Mouse (Mus musculus) layer of hippocampus, postnatal 36 days (tissue): ENCODE results near the gene Tatdn3. TPM values are rescaled to one million over a fixed set of nuclear protein-coding genes. Genes with fewer than 3 reads are reported as not detected.

Experiments
- DNase-seq, 2 experiments: peaks; one replicate each; pipeline ENCODE4 v3.0.0; 2022
- total RNA-seq, 2 experiments: library from RNA; stranded (reverse); gene quantifications; 2 replicates each; pipeline ENCODE4 v1.2.3; 2021

The Tatdn3 gene
- 10 to 100 TPM; 40.4 to 42.4 TPM for total RNA-seq

DNA sequence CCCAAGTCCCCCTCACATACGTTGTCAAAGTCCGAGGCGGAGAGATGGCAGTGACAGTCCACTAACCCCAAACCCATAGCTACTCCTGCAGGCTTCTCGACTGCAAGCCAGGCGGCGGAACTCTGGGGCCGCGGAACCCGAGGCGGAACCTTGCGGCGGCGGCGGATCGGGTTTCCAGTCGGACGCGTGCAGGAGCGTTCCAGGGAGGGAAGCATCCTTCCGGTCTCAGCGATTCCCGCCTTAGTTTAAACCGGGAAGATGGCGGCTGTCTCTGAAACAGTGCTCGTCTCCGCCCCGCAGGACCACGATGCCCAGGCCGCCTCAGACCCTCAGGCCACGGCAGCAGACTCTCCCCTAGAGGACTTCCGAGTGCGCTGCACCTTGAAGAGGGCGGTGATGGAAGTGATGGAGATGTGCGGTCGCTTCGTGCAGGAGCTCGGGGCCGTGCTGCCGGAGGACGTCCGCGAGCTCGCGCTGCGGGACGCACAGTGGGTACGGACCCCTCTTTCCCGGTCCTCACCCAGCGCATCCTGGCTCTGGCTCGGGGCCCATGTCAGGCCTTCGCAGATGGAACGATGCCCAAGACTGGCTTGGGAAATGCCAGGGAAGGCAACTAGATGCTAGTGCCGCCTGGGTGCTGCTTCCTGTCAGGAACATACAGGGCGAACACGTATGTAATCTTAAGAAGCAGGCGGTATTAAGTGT, at the start of gene Tatdn3, which contains the start of gene Nsl1:
Gene Tatdn3 (minus strand): TSS at position 152 of the 705 bp plus-strand sequence.
Gene Nsl1 (plus strand): TSS at position 232 of the 705 bp plus-strand sequence.
- peak; percentile 92 to 94 for DNase-seq

DNA sequence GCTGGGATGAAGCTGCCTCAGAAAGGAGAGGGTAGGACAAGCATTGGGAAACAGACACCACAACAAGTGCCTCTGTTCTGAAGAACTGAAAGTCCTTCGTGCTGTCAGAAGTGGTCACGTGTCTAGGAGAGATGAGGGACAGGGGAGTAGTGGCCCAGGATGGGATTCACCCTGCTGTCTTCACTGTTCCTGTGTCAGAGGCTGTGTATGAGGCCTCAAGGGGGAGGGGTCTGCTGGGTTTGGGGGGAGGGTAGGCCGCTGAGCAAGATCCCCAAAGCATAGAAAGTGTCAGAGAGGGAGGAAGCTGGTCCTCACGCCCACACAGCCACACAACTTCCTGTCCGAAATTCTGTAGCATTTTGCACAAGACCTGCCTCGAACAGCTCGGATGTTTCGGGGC, 48.4 kb upstream of the Tatdn3 start:
- DNase-seq = no peak

DNA sequence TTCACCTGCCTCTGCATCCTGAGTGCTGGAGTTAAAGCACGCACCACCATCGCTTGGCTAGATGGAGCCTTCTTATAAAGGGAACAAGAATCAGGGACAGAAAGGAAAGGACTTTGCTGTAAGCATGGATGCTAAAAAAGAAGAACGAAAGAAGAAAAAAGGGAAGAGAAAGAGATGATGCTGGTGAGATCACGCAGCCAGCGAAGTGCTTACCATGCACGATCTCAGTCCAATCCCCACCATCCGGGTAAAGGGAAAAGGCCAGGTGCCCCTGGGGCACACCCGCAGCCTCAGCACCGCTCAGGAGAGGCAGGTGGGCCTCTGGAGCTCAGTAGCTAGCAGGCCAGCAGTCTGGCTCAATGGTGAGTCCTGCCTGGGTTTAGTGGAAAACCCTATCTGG, 47.2 kb upstream of the Tatdn3 start:
- DNase-seq = no peak

DNA sequence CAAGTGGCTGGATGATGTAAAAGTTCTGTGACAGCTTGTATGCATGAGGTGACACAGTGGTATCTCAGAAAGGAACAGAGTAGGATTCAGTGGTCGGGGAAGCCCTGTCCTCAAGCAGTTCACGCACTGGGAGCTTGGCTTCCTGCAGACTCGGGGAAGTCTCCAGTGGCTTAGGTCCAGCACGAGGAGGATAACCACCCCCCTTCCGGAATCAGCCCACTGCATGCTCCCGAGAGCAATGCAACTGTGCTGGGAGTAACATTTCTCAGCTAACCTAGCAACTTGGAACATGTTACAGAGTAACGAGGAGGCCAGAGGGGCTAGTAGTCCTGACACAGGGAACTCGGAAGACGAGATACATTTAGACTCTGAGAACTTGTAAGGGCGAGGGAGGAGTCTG, 44.6 kb upstream of the Tatdn3 start:
- DNase-seq = no peak

DNA sequence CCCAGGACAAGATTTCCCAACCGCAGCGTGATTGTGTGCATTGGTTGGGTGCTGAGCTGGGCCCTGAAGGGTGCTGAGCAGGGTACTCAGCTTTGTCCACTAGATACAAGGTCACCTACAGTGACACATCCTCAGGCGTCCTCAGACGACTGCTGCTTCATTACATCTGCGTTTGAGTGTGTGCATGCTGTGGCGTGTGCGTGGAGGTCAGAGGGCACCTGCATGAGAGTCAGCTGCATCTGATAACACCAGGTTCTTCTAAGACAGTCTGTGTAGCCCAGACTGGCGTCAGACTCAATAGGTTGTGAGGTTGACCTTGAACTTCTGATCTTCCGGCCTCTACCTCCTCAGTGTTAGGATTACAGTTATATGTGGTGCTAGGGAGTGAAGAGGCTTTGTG, 42.5 kb upstream of the Tatdn3 start:
- DNase-seq = no peak

DNA sequence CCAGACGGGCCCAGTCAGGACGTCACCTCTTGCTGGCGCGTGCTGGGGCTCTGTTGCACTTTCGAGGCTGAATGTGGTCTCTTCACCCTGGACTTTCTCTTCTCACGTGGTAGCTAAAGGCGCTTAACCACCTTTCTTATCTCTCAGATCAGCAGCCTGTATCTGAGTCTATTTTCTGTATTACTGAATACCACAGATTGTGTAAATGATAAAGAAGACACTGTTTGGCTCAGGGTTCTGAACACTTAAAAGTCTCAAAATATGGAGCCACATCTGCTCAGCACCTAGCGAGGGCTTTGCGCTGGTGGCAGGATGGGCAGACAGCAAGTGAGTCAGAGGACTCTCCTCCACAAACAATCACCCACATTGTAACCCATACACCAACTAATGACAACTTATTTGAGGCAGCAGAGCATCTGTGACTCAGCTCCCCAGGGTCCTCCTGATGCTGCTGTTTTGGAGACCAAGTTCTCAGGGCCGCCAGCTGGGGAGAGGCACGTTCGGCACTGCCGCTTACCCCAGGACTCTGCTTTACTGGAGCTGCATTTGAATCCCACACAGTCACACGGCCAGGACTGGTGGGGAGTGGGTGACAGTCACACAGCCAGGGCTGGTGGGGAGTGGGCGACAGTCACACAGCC, 40.1 kb upstream of the Tatdn3 start:
- DNase-seq = no peak

DNA sequence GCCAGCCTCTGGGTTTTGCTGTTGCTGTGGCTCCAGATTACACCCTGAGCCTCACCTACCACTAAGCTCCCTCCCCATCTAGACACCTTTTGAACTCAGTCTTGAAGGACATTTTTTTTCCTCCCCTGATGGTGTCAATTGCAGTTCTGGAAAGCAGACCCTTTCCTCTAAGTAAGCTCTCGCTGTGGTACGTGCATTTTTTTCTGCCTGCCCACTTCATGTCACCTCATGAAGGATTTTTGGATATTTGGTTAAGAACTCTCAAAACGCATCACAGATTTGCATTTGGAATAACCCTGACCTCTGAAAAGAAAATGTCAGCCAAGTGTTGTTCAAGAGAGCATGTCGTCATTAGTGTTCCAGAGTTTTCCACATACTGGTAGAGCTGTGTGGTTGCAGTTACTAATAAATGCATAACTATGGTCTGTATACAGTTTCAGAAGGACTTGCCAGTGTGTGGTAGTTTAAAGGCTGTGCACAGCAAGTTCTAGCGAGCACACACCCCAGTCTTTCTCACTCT, 37.1 kb upstream of the Tatdn3 start:
- no peak for DNase-seq

DNA sequence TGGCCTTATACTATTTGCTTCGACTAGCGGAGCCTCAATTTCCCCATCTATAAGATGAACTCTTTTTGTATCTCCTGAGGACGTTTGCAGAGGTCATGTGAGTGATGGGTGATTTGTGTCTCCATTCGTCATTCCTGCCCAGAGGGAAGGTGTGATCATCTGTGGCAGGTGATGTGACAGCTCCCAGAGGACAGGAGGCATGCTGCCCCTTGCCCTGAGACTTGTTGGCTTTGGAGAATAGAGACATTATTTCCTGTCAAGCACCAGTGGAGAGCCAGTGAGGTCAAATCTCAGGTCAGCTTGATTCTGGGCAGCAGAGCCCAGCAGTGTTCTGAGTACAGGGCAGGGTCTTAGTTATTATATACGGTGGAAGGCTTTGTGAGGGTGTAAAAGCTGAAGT, 36.4 kb upstream of the Tatdn3 start:
- DNase-seq = no peak

DNA sequence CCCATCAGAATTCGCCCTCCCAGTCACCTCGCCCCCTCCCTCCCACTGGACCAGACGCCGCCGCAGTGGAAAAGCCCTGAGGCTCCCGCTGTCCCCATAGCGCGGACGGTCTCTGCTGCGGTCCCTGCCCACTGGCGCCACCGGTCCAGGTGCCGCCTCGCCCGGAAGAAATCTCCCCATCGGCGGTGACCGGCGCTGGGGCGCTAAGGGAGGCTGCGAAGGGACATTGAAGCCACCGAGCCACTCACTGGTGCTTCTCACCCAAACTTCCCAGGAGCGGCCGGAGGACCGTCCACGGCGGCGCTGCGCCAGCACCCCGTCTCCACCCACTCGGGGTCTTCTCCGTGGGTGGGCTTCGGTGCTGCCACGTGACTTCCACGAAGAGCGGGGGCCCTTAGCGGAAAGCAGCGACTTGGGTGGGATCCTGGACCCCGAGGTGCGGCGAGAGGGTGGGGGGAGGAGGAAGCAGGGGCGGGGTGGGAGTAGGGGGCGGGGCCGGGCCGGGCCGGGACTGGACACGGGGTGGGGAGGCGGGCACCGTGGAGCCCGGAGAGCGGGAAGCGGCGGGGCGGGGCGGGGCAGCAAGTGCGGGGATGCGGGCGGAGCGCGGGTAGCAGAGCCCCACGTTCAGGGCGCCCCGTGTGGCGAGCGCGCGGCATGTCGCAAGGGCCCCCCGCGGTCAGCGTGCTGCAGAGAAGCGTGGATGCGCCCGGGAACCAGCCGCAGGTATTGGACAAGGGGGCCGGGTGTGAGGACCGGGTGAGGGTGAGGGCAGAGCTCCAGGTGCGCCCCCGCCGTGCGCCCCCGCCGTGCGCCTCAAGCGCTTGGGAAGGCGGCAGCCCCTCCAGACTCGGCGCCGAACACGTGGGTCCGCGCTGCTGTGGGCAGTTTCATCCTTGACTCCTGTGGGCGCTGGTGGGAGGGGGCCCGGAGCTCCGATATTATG, 35.3 kb upstream of the Tatdn3 start, which contains the start of gene Batf3:
Gene Batf3 (plus strand): TSS at position 46 of the 946 bp plus-strand sequence.
- no peak for DNase-seq

DNA sequence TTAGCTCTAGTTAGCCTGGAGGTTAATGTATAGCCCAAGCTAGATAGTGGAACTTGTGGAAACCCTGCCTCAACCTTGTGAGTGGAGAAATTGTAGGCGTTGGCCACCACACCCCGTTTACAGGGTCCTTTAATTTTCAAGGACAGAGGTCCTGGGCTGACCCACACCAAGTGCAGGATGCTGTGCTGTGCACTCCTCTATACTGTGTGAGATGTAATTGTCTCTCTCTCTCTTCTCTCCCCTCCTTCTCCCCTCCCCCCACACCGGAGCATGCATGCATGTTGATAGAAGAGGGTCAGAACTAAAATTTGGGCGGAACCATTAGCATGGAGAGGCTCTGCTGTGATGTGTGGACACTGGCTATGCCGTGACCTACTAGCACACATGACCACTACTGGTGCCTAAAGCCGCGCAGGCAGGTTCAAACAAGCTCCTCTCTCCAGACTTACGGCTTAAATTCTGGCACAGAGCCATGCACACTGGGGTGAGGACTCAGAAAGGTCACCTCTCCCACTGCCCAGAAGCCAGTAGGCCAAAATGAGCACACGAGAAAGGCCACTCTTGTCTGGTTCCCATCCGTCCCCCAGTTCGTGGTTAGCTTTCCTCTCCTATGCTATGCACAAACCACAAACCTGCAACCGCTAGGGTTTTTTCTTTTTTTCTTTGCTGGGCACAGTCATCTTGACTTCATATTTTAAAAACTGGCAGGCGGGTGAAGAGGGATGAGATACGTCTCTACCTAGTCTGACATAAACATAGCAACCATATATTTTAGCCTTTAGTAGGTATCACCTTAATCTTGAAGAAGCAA, 34.3 kb upstream of the Tatdn3 start:
- no peak for DNase-seq

DNA sequence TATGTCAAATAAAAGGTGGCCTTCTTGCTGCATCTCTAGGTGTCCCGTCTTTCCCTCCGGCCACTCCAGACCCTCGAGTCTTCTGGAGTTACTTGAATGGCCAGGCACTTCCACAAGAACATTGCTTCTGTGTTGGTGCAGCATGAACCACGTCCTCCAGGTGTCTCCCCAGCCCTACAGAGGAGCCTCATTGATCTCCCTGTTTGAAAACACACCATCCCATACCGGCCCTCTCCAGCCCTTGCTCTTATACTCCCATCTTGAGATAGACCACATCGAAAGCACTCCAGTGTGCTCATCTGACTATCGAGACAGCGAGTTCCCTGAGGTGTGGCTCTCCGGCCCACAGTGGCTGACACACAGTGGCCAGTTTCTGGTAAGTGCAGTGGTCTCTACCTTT, 32.3 kb upstream of the Tatdn3 start:
- DNase-seq = no peak

DNA sequence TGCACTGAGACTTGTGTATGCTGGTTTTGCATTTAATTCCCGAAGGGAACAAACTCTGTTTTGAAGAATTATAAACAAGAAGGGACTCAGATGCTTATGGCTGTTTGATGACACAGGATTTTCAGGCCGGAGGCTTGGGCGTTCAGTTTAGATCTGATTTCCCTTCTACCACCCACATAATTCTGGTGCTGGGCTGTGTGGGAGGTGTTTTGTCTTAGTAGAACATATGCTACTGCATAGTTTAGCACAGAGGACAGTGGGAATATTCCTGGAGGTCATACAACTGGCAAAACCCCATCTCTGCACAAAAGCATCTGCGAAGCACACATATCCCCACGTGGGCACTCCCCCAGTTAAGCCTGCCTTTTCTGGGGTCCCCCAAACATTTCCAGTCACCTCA, 30.8 kb upstream of the Tatdn3 start:
- DNase-seq = no peak

DNA sequence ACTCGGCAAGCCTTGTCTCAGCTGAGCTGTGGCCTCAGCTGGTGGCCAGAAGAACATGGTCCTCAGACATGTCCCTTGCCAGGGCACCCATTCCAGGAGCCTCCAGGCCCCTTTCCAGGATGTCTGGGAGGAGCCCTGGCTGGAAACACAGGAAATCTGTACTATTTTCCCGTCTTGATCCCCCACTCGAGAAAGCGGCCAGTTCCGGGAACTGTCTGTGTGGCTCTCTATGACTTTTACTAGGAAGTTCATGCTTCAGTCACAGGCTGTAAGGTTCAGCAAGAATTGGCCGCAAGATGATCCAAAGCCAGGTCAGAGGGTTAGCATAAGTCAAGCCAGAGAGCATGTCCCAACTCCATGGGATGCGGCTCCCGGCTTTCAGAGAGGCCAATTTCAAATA, 29.3 kb upstream of the Tatdn3 start:
- no peak for DNase-seq

DNA sequence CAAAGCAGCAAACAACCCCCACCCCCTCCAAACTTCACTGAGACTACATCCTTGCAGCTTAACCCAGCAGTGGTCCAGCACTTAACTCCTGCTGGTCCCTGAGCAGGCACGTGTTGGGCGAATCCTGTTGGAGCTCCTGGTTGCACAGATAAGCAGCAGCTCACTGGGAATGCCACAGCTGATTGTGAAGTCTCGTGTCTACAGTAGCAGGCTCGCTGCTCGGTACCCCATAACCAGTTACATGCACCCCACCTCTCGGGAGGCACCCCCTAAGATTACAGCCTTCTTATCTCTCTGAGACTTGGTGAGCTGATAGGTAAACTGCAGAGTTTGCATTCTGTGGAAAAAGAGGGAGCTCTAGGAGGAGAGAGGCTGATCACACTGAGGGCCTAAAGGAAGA, 26.6 kb upstream of the Tatdn3 start:
- DNase-seq = no peak

DNA sequence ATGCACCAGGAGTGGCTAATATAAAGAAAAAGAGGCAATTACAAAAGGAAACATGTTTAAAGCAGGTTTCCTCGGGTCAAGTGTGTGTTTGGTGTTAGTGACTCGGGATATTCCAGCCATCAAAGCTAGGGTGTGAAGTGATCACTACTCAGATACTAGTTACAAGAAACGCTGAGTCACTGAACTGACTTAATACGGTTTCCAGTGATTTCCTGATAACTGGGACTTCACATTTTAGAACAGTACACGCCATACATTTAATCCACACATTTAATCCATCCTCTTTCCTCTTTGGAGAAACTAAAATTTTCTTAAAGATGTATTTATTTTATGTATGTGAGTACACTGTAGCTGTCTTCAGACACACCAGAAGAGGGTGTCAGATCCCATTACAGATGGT, 25.2 kb upstream of the Tatdn3 start:
- no peak for DNase-seq

DNA sequence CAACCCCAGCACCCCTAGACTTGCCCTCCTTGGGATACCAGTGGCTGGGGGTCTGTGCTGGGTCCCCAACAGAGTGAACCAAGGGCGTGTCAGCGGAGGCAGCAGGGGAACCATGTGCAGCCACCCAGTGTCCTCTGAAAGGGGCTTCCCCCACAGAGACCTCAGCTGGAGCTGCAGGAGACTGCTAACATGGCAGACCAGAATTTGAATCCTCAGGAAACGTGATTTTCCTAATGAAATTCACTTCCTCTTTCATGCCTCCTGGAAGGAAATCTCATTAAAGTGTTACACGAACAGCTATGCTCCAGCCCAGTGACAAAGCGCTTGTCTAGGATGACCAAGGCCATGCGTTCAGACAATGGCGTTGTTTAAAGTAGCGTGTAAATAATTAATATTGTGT, 24.2 kb upstream of the Tatdn3 start:
- DNase-seq = no peak

DNA sequence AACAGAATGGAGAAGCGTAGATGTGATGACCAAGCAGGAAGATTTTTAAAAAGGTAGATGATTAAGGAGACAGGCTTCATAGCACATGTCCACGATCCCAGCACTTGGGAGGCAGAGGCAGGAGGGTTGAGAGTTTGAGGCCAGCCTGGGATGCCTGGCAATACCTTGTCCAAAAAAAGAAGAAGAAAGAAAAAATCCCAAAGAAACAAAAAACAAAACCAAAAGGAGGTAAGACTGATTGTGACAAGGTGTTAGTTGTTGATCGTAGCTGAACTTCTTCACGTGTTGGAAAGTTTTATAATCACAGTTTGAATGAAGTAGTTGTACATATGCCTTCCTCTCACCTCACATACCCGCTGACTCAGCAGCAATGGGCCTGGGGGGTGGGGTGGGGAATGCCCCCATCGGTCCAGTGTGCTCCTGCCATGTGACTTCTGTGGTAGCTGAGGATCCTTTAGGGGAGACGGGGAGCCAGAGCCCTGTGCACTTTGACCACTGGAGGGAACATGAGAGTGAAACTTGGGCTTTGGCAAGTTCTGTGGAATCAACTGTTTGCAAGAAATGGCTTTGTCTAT, 23.7 kb upstream of the Tatdn3 start:
- DNase-seq = no peak

DNA sequence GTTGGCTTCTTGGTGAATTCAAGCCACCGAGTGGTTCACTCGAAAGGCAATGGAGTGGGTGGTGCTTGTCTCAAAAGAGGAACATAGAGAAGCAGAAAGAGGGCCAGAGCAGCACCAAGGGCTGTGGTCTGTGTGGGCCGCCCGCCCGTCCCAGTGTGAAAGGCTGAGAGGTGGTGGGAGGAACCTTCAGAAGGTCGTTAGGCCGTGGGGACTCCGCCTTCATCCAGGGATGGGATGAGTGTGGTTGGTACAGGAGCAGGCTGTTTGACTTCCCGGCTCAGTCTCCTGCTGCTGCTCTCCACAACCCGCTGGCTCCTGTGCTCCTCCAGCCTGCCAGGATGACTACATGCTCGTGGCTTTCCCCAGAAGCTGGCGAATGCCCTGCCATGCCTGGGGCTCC, 22.9 kb upstream of the Tatdn3 start:
- DNase-seq = no peak

DNA sequence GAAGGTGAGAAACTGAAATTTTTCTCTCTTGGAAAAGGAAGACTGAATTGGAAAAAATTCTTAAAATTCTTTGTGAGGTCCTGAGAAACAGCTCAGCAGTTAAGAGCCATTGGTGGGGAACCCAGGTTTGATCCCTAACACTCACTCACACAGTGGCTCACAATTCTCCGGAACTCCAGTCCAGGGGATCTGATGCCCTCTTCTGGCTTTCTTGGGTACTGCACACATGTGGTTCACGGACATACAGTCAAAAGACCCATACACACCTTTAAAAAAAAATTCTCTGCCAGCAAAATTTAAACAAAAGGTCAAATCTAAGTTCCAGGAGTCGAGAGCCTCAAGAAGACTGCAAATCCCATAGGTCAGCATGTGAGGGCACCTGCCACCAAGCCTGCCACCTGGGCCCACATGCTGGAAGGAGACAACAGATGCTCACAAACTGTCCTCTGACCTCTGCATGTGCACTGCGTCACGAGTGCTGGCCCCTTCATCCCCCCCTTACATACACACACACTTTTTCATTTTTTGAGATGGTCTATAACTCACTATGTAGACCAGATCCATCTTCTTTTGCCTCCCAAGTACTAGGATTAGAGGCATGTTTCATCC, 22.3 kb upstream of the Tatdn3 start:
- DNase-seq = no peak

DNA sequence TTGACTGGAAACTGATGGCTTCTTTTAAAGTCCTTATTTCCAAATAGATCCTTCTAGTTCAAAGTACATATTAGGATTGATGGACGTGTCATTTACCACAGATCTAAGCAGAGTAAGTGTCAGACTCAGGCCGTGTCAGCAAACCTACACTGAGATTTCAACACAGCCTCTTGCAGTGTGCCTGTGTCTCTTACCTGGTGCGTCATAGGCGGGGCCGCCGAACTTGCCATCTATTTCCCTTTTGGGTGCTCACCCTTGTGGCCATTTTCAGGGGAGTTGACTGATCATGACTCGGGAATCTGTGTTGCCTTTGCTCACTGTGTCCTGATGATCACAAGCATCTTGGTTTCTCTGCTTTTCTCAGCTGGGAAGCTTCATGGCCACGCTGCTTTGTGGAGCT, 20.5 kb upstream of the Tatdn3 start:
- DNase-seq = no peak

DNA sequence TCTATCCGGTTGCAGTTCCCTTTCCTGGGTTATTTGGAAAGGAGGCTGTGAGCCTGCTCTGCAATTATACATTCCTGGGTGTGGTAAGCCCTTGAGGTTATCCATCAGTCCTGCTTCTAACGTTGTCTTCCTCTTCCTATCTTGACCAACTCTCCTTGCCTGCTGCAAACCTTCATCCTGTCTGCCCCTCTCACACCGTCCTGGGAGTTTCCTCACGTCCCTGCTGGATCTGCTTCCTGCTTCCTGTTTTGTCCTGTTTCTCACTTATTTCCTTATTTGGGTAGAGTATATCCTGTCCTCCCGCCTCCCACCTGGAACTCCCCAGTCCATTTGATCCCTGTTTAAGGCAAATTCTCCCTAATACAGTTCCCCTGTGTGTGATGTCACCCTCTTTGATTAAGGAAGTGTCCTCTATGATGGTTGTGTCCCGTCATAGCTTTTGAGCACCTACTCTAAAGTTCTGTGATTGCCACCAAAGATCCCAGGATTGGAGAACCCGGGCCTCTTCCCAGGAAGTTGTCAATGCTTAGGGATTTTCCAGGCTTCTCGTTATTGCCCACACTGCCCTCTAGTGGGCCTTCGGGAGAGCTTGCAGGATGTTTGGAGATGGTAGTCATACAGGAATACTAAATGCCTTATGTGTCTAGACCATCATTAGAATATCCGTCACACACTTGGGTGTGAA, 12.6 kb upstream of the Tatdn3 start:
- peak; percentile 33 to 53 for DNase-seq
